Mouse (Mus musculus): ENCODE data around the gene C2cd2l. TPM values are rescaled to one million over a fixed set of nuclear protein-coding genes. Genes with fewer than 3 reads are reported as not detected.
"Not testable (repeated sequence)": the region's sequence is repeated elsewhere in the genome, so short reads cannot be mapped to it uniquely, and the experiment has no call there.

Gene C2cd2l
- 8.1 and 10.3 TPM in 2 replicates for polyA plus RNA-seq (2015; fragmentation: Nextera tagmentation; extraction: Ambion mirVana)

- Histone ChIP-seq H3K4me1 (ENCODE audit: insufficient read depth, low read depth, low read length) (peaks cover 16% of the 10 kb centered on the region), H3K36me3 (ENCODE audit: insufficient read depth, low read length) (peaks cover 7% of the 10 kb centered on the region; the same call in 1 of the 2 replicates), H3K4me2 (replicated peaks; ENCODE audit: low read depth, low read length) (peak within 1 kb of the TSS; percentile 89), H3K4me3 (ENCODE audit: low read depth, low read length) (peak within 1 kb of the TSS; percentile 69), H3K27me3 (replicated peaks; ENCODE audit: insufficient read depth, low read length) (no peaks in the 10 kb centered on the region), H3K9ac (replicated peaks; ENCODE audit: low read depth) (peak within 1 kb of the TSS; percentile 73), H3K9me3 (ENCODE audit: low read length) (no peaks in the 10 kb centered on the region), H3K27ac (ENCODE audit: low read length) (peak within 1 kb of the TSS; percentile 88)
- TF ChIP-seq EP300 (IDR thresholded peaks at IDR 0.05): peak; percentile 47; the same call in 1 of the 2 replicates
- TF ChIP-seq CTCF (IDR thresholded peaks at IDR 0.05): no peak
- under 1% methylated on average over 66 of the region's 67 CpGs for WGBS
- peak; percentile 99 for ATAC-seq
- peak; percentile 100 for DNase-seq (ENCODE audit: low spot score)
Observed at GRCm38 (mm10) chr9:44319887-44320798, at the start of gene C2cd2l. TSS of gene C2cd2l (minus strand) at chr9:44320285.

GRCm38 (mm10) chr9:44364480-44364879 lies 44.4 kb upstream of the C2cd2l start:
- no peaks in the 10 kb centered on the region for H3K9me3 ChIP-seq (ENCODE audit: low read length)
- no peak overlapping the region for H3K9ac ChIP-seq (replicated peaks; ENCODE audit: low read depth)
- H3K4me2 ChIP-seq (replicated peaks; ENCODE audit: low read depth, low read length): no peak overlapping the region
- TF ChIP-seq EP300 (IDR thresholded peaks at IDR 0.05): no peak
- peak; percentile 51 for TF ChIP-seq CTCF (IDR thresholded peaks at IDR 0.05)
- peaks cover 3% of the 10 kb centered on the region; the same call in 1 of the 2 replicates for H3K36me3 ChIP-seq (ENCODE audit: insufficient read depth, low read length)
- no peak overlapping the region for H3K27ac ChIP-seq (ENCODE audit: low read length)
- H3K4me3 ChIP-seq (ENCODE audit: low read depth, low read length): no peak overlapping the region
- H3K4me1 ChIP-seq (ENCODE audit: insufficient read depth, low read depth, low read length): no peaks in the 10 kb centered on the region
- DNase-seq (ENCODE audit: low spot score) (no peak), ATAC-seq (no peak)
- no peaks in the 10 kb centered on the region for H3K27me3 ChIP-seq (replicated peaks; ENCODE audit: insufficient read depth, low read length)
- 59% methylated on average over 3 of the region's 3 CpGs for WGBS

GRCm38 (mm10) chr9:44361931-44362330 lies 41.8 kb upstream of the C2cd2l start:
- H3K27ac ChIP-seq (ENCODE audit: low read length): peak overlapping the region; percentile 2; the same call in 1 of the 2 replicates
- peak overlapping the region; percentile 94 for H3K4me3 ChIP-seq (ENCODE audit: low read depth, low read length)
- H3K9me3 ChIP-seq (ENCODE audit: low read length); DNase-seq (ENCODE audit: low spot score); H3K27me3 ChIP-seq (replicated peaks; ENCODE audit: insufficient read depth, low read length); H3K4me1 ChIP-seq (ENCODE audit: insufficient read depth, low read depth, low read length): not testable (repeated sequence)
- 0 out of 2 replicates have a peak overlapping the region, but pooled peaks have one; percentile 93 for H3K9ac ChIP-seq (replicated peaks; ENCODE audit: low read depth)
- 40% methylated on average over 4 of the region's 4 CpGs for WGBS
- peak; percentile 37 for ATAC-seq
- peak overlapping the region; percentile 84 for H3K4me2 ChIP-seq (replicated peaks; ENCODE audit: low read depth, low read length)
- H3K36me3 ChIP-seq (ENCODE audit: insufficient read depth, low read length): peaks cover 12% of the 10 kb centered on the region; the same call in 1 of the 2 replicates

- peak within 1 kb of the TSS; percentile 85 for H3K27ac ChIP-seq (ENCODE audit: low read length)
- H3K4me3 ChIP-seq (ENCODE audit: low read depth, low read length): peak within 1 kb of the TSS; percentile 94
- H3K9ac ChIP-seq (replicated peaks; ENCODE audit: low read depth): peak within 1 kb of the TSS; percentile 93
- H3K4me2 ChIP-seq (replicated peaks; ENCODE audit: low read depth, low read length): peak within 1 kb of the TSS; percentile 84
- no peaks in the 10 kb centered on the region for H3K4me1 ChIP-seq (ENCODE audit: insufficient read depth, low read depth, low read length)
- no peaks in the 10 kb centered on the region for H3K9me3 ChIP-seq (ENCODE audit: low read length)
- DNase-seq (ENCODE audit: low spot score): peak; percentile 99
- peak; percentile 97 for ATAC-seq
- peaks cover 14% of the 10 kb centered on the region; the same call in 1 of the 2 replicates for H3K36me3 ChIP-seq (ENCODE audit: insufficient read depth, low read length)
- H3K27me3 ChIP-seq (replicated peaks; ENCODE audit: insufficient read depth, low read length): no peaks in the 10 kb centered on the region
- WGBS: 2% methylated on average over 44 of the region's 44 CpGs
- peak; percentile 44 for TF ChIP-seq CTCF (IDR thresholded peaks at IDR 0.05)
- TF ChIP-seq EP300 (IDR thresholded peaks at IDR 0.05): no peak
Observed at GRCm38 (mm10) chr9:44361190-44361917, 41.3 kb upstream of the C2cd2l start, which contains the start of gene Vps11. TSS of gene Vps11 (minus strand) at chr9:44361670.

GRCm38 (mm10) chr9:44357207-44357606 lies 37.1 kb upstream of the C2cd2l start:
- H3K27ac ChIP-seq (ENCODE audit: low read length): no peak overlapping the region
- H3K4me2 ChIP-seq (replicated peaks; ENCODE audit: low read depth, low read length): no peak overlapping the region
- no peak for ATAC-seq
- H3K9me3 ChIP-seq (ENCODE audit: low read length): no peaks in the 10 kb centered on the region
- DNase-seq (ENCODE audit: low spot score): peak; percentile 67
- no peaks in the 10 kb centered on the region for H3K4me1 ChIP-seq (ENCODE audit: insufficient read depth, low read depth, low read length)
- no peak for TF ChIP-seq EP300 (IDR thresholded peaks at IDR 0.05)
- TF ChIP-seq CTCF (IDR thresholded peaks at IDR 0.05): peak; percentile 62
- peaks cover 45% of the 10 kb centered on the region; the same call in 1 of the 2 replicates for H3K36me3 ChIP-seq (ENCODE audit: insufficient read depth, low read length)
- H3K27me3 ChIP-seq (replicated peaks; ENCODE audit: insufficient read depth, low read length): no peaks in the 10 kb centered on the region
- WGBS: 77% methylated on average over 4 of the region's 4 CpGs
- H3K4me3 ChIP-seq (ENCODE audit: low read depth, low read length): no peak overlapping the region
- no peak overlapping the region for H3K9ac ChIP-seq (replicated peaks; ENCODE audit: low read depth)

GRCm38 (mm10) chr9:44353142-44353541 lies 33.1 kb upstream of the C2cd2l start:
- no peaks in the 10 kb centered on the region for H3K4me1 ChIP-seq (ENCODE audit: insufficient read depth, low read depth, low read length)
- no peak overlapping the region for H3K27ac ChIP-seq (ENCODE audit: low read length)
- peaks cover 51% of the 10 kb centered on the region; the same call in 1 of the 2 replicates for H3K36me3 ChIP-seq (ENCODE audit: insufficient read depth, low read length)
- H3K27me3 ChIP-seq (replicated peaks; ENCODE audit: insufficient read depth, low read length): no peaks in the 10 kb centered on the region
- DNase-seq (ENCODE audit: low spot score) (no peak), ATAC-seq (no peak)
- no peak overlapping the region for H3K9ac ChIP-seq (replicated peaks; ENCODE audit: low read depth)
- no peaks in the 10 kb centered on the region for H3K9me3 ChIP-seq (ENCODE audit: low read length)
- 85% methylated on average over 6 of the region's 6 CpGs for WGBS
- no peak overlapping the region for H3K4me3 ChIP-seq (ENCODE audit: low read depth, low read length)
- TF ChIP-seq EP300 (IDR thresholded peaks at IDR 0.05): no peak
- TF ChIP-seq CTCF (IDR thresholded peaks at IDR 0.05): no peak
- no peak overlapping the region for H3K4me2 ChIP-seq (replicated peaks; ENCODE audit: low read depth, low read length)

Measured in lung, postnatal 0 days (tissue).